Mouse (Mus musculus) inflammation-experienced regulatory T-cells, adult 16 weeks (primary cell): ENCODE measurements around the gene Col5a3. TPM values are rescaled to one million over a fixed set of nuclear protein-coding genes. Genes with fewer than 3 reads are reported as not detected.

Experiments used
- polyA plus RNA-seq: library from polyadenylated mRNA; unstranded; fragments of 100-300 nt; shearing (Covaris generic); gene quantifications from one replicate; pipeline ENCODE4 v1.2.1, GENCODE M21; 2017

The Col5a3 gene
- polyA plus RNA-seq, result 0.72 TPM

DNA sequence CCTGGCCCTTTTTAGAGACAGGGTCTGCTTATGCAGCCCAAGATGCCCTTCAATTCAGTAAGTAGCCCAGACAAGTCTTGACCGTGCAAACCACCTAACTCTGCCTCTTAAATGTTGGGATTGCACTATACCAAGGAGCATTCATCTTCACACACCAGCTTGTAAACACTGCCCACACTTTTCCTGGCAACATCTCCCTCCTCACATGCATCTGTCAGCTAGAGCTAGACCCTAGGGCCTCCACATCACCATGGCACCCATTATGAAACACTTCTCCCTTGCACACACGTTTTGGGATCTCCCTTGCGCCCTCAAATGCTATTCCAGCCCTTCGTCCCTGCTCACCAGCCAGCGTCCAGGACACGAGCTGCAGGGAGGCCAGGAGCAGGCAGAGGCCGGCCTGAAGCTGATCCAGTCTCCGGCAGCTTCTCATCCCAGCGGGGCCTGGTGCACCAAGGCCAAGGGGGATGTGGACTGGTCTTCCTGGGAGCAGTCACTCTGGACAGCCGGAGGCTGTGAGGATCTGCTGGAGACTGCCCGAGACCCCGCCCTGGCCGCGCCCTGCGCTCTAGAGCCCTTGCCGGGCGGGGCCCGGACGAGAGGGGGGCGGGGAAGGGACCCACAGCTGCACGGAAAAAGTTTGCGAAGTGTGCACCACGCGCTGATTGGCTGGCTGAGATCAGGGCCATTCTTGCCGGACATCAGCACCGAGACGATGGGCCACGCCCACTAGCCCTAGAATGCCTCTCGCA, at the start of gene Col5a3:
Gene Col5a3, minus strand, starts transcription at position 547 of the 752 bp plus-strand sequence.

DNA sequence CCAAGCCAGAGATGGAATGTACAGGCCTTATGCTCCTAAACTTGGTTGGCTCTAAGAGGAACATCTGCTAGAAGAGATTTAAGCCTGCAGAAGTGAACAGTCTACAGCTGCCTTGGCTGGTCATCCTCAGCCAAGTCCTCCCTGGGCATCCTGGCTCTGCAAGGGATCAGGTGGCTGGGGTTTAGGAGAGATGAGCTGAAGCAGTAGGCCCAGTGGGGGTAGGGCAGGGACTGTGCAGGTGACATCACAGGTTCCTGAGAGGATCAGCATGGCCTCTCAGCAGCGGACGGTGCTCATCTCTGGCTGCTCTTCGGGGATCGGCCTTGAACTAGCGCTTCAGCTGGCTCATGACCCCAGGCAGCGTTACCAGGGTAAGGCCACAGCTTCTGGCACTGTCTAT, 3.4 kb upstream of the Col5a3 start, which contains the start of gene Rdh8:
Gene Rdh8, plus strand, starts transcription at position 268 of the 400 bp plus-strand sequence.

DNA sequence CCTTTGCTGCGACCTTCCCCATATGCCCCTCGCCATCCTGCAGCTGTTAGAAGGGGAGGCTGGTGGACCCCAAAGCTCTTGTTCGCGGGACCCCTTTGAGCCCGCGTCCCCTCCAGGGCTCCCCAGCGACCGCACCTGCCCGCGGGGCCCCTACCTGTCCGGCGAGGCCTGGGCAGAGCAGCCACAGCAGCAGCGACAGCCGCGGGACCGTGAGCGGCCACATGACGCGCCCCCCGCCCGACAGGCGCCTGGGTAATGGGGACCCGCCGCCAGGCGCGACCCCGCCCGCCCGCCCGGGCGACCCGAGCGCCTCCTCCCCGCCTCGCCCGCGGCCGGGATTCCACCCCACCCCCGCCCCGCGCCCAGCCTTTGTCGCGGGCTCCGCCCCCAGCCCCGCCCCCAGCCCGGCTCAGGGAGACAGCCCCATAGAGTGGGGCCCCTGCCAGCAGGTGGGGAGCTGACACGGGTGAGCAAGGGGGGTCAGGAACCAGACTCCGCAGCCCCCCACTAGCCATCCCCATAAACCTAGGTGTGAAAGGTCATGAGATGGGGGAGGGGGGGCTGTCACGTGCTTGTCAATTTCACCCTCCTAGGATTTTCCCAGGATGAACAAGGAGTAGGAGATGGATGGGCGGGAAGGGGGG, 68.7 kb downstream of the Col5a3 start, which contains the start of gene Olfm2:
Gene Olfm2, minus strand, starts transcription at position 333 of the 644 bp plus-strand sequence.

Other genes with a start within 250 kb of the Col5a3 start
- gene Zfp846, start 233.8 kb downstream of the Col5a3 start, polyA plus RNA-seq, result 18.4 TPM
- gene Ubl5, start 172.2 kb downstream of the Col5a3 start, polyA plus RNA-seq, result 377 TPM
- 80.7 TPM for gene Fbxl12, start 170.3 kb downstream of the Col5a3 start, polyA plus RNA-seq
- 27.9 TPM for gene Pin1, start 163.0 kb downstream of the Col5a3 start, polyA plus RNA-seq
- gene Olfm2, start 68.7 kb downstream of the Col5a3 start, polyA plus RNA-seq, result 0.94 TPM
- not detected for gene Rdh8, start 3.4 kb upstream of the Col5a3 start, polyA plus RNA-seq
- gene A230050P20Rik, start 53.6 kb upstream of the Col5a3 start, polyA plus RNA-seq, result 64.3 TPM
- gene Angptl6, start 64.7 kb upstream of the Col5a3 start, polyA plus RNA-seq, result 1.5 TPM
- gene Ppan, start 73.1 kb upstream of the Col5a3 start, polyA plus RNA-seq, result 94.9 TPM
- 278 TPM for gene Eif3g, start 83.6 kb upstream of the Col5a3 start, polyA plus RNA-seq
- gene Dnmt1, start 144.8 kb upstream of the Col5a3 start, polyA plus RNA-seq, result 116 TPM
- gene S1pr2, start 161.7 kb upstream of the Col5a3 start, polyA plus RNA-seq, result 30.5 TPM
- gene Mrpl4, start 187.7 kb upstream of the Col5a3 start, polyA plus RNA-seq, result 138 TPM
- gene Icam1, start 200.9 kb upstream of the Col5a3 start, polyA plus RNA-seq, result 144 TPM
- gene Icam4, start 214.3 kb upstream of the Col5a3 start, polyA plus RNA-seq, result 2.7 TPM
- gene Icam5, start 217.0 kb upstream of the Col5a3 start, polyA plus RNA-seq, result 1.4 TPM